Mouse (Mus musculus): Measurements from ENCODE around the gene Cdh11. TPM values are rescaled to one million over a fixed set of nuclear protein-coding genes. Genes with fewer than 3 reads are reported as not detected.

Gene Cdh11
- polyA plus RNA-seq (2015; fragmentation: Nextera tagmentation; extraction: Ambion mirVana) = 89.4 and 98.6 TPM in 2 replicates

- WGBS = 2% methylated on average over 22 of the region's 23 CpGs
- H3K9ac ChIP-seq (replicated peaks; ENCODE audit: low read depth) = peak within 1 kb of the TSS; percentile 65
- H3K27me3 ChIP-seq (replicated peaks; ENCODE audit: insufficient read depth, low read length) = 0 out of 2 replicates have a peak, but pooled peaks cover 17% of the 10 kb centered on the region
- TF ChIP-seq EP300 (IDR thresholded peaks at IDR 0.05) (no peak), CTCF (IDR thresholded peaks at IDR 0.05) (no peak)
- ATAC-seq = no peak
- peaks cover 6% of the 10 kb centered on the region; the same call in 1 of the 2 replicates for H3K4me1 ChIP-seq (ENCODE audit: insufficient read depth, low read depth, low read length)
- H3K36me3 ChIP-seq (ENCODE audit: insufficient read depth, low read length) = no peaks in the 10 kb centered on the region
- H3K9me3 ChIP-seq (ENCODE audit: low read length) = no peaks in the 10 kb centered on the region
- peak within 1 kb of the TSS; percentile 86 for H3K27ac ChIP-seq (ENCODE audit: low read length)
- DNase-seq (ENCODE audit: low spot score) = peak; percentile 21
- peak within 1 kb of the TSS; percentile 67 for H3K4me2 ChIP-seq (replicated peaks; ENCODE audit: low read depth, low read length)
- H3K4me3 ChIP-seq (ENCODE audit: low read depth, low read length) = peak within 1 kb of the TSS; percentile 57
Observed at GRCm38 (mm10) chr8:102785592-102786416, at the start of gene Cdh11. TSS of gene Cdh11 (minus strand) at chr8:102785642.

DNA sequence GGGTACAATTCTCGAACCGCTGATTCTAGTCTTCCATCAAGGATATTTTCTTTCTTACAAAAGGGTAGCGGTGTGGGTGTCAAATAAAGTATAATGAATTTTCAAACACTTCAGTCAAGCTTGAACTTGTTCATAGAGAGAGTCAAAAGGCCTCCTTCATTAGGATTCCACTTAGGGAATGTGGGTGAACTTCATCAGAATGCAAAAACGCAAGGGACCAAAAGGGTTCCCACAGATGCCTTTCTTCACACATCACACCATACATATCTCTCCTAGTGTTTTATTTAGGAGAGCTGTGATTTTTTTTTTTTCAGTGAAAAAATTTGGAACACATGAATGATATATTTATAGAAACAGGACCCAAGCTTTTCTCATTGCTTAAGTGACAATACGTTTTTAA lies 28.5 kb upstream of the Cdh11 start:
- Histone ChIP-seq H3K36me3 (ENCODE audit: insufficient read depth, low read length) (no peaks in the 10 kb centered on the region), H3K9ac (replicated peaks; ENCODE audit: low read depth) (no peak overlapping the region), H3K27ac (ENCODE audit: low read length) (no peak overlapping the region), H3K9me3 (ENCODE audit: low read length) (no peaks in the 10 kb centered on the region), H3K4me2 (replicated peaks; ENCODE audit: low read depth, low read length) (no peak overlapping the region), H3K4me1 (ENCODE audit: insufficient read depth, low read depth, low read length) (no peaks in the 10 kb centered on the region), H3K4me3 (ENCODE audit: low read depth, low read length) (no peak overlapping the region), H3K27me3 (replicated peaks; ENCODE audit: insufficient read depth, low read length) (no peaks in the 10 kb centered on the region)
- ATAC-seq (no peak), DNase-seq (ENCODE audit: low spot score) (no peak)
- 71% methylated on average over 5 of the region's 5 CpGs for WGBS
- TF ChIP-seq CTCF (IDR thresholded peaks at IDR 0.05) = no peak
- no peak for TF ChIP-seq EP300 (IDR thresholded peaks at IDR 0.05)

DNA sequence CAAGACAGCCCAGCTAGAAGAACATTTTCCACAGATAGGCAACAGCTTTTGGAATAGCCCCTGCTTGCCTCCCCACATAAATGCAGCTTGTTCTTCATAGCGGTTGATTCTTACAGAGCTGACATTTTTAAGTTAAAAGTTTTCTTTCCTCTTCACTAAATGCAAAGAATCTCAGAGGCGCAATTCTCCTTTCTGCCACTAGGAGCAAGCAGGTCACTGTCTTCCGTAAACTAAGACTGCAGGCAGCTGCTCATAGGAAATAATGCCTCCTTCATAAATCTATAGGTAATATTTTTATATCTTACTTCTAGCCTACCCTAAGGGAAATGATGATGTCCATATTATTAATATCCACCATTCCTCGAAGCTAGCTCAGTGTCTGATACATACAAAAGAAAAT lies 4.9 kb upstream of the Cdh11 start:
- ATAC-seq (no peak), DNase-seq (ENCODE audit: low spot score) (peak; percentile 48)
- H3K4me3 ChIP-seq (ENCODE audit: low read depth, low read length) = no peak overlapping the region
- no peak overlapping the region for H3K9ac ChIP-seq (replicated peaks; ENCODE audit: low read depth)
- TF ChIP-seq CTCF (IDR thresholded peaks at IDR 0.05) (peak; percentile 78), EP300 (IDR thresholded peaks at IDR 0.05) (no peak)
- no peak overlapping the region for H3K4me2 ChIP-seq (replicated peaks; ENCODE audit: low read depth, low read length)
- H3K36me3 ChIP-seq (ENCODE audit: insufficient read depth, low read length) = no peaks in the 10 kb centered on the region
- WGBS = 21% methylated on average over 4 of the region's 4 CpGs
- no peaks in the 10 kb centered on the region for H3K4me1 ChIP-seq (ENCODE audit: insufficient read depth, low read depth, low read length)
- H3K27ac ChIP-seq (ENCODE audit: low read length) = no peak overlapping the region
- H3K27me3 ChIP-seq (replicated peaks; ENCODE audit: insufficient read depth, low read length) = 0 out of 2 replicates have a peak, but pooled peaks cover 3% of the 10 kb centered on the region
- no peaks in the 10 kb centered on the region for H3K9me3 ChIP-seq (ENCODE audit: low read length)

- TF ChIP-seq CTCF (IDR thresholded peaks at IDR 0.05) = no peak
- TF ChIP-seq EP300 (IDR thresholded peaks at IDR 0.05) = no peak
- WGBS = 3% methylated on average over 31 of the region's 31 CpGs
- Histone ChIP-seq H3K27ac (ENCODE audit: low read length) (peak overlapping the region; percentile 86), H3K36me3 (ENCODE audit: insufficient read depth, low read length) (no peaks in the 10 kb centered on the region), H3K4me3 (ENCODE audit: low read depth, low read length) (peak overlapping the region; percentile 57), H3K9me3 (ENCODE audit: low read length) (no peaks in the 10 kb centered on the region), H3K9ac (replicated peaks; ENCODE audit: low read depth) (0 out of 2 replicates have a peak overlapping the region, but pooled peaks have one; percentile 26), H3K27me3 (replicated peaks; ENCODE audit: insufficient read depth, low read length) (0 out of 2 replicates have a peak, but pooled peaks cover 17% of the 10 kb centered on the region), H3K4me1 (ENCODE audit: insufficient read depth, low read depth, low read length) (peaks cover 6% of the 10 kb centered on the region; the same call in 1 of the 2 replicates), H3K4me2 (replicated peaks; ENCODE audit: low read depth, low read length) (peak overlapping the region; percentile 67)
- peak; percentile 48 for DNase-seq (ENCODE audit: low spot score)
- ATAC-seq = peak; percentile 12; the same call in 1 of the 2 replicates
Observed at GRCm38 (mm10) chr8:102786467-102787360, 1.3 kb upstream of the Cdh11 start.

DNA sequence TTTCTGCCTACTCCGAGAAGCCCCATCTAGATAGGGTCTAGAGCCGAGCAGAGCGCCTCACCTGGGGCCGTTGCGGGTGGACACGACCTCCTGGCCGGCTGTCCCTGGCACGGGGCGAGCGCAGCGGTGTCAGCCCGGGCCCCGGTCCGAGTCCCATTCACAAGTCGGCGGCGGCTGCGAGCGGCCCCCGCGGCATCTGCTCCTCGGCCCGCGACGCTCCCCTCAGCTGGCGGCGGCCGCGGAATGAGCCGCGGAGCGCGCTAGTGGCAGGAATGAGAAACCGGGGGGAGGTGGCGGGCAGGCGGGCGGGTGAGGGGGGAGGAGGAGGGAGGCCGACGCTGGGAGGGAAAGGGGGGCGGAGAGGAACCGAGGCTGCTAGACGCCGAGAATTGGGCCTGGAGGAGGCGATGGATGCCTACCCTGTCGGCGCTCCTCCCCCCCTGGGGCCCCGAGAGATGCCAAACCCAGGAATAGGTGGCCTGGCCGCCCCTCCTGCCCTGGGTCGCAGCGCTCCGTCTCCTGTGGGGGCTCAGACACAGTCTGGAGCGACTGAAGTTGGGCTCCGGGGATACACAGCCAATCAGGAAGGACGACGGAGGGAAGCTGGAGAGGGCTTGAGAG lies 497 bp downstream of the Cdh11 start:
- Histone ChIP-seq H3K9me3 (ENCODE audit: low read length) (no peaks in the 10 kb centered on the region), H3K9ac (replicated peaks; ENCODE audit: low read depth) (peak overlapping the region; percentile 65), H3K4me2 (replicated peaks; ENCODE audit: low read depth, low read length) (peak overlapping the region; percentile 67), H3K27ac (ENCODE audit: low read length) (peak overlapping the region; percentile 86), H3K4me3 (ENCODE audit: low read depth, low read length) (peak overlapping the region; percentile 57), H3K36me3 (ENCODE audit: insufficient read depth, low read length) (no peaks in the 10 kb centered on the region), H3K27me3 (replicated peaks; ENCODE audit: insufficient read depth, low read length) (0 out of 2 replicates have a peak, but pooled peaks cover 17% of the 10 kb centered on the region), H3K4me1 (ENCODE audit: insufficient read depth, low read depth, low read length) (peaks cover 6% of the 10 kb centered on the region; the same call in 1 of the 2 replicates)
- TF ChIP-seq CTCF (IDR thresholded peaks at IDR 0.05) (peak; percentile 64), EP300 (IDR thresholded peaks at IDR 0.05) (no peak)
- DNase-seq (ENCODE audit: low spot score) (peak; percentile 88), ATAC-seq (peak; percentile 80)
- 1% methylated on average over 48 of the region's 55 CpGs for WGBS

Data from lung, postnatal 0 days (tissue).